Mouse (Mus musculus) spleen, postnatal 36 days (tissue): ENCODE data around the gene Cenpa.
"Not testable (repeated sequence)": the region's sequence is repeated elsewhere in the genome, so short reads cannot be mapped to it uniquely, and the experiment has no call there.

Experiments
- DNase-seq, 2 experiments: peaks; one replicate each; pipeline ENCODE4 v3.0.0; 2022; ENCODE audit warnings: low spot score in 2 of 2, mixed read lengths in 1 of 2

Gene Cenpa

DNA sequence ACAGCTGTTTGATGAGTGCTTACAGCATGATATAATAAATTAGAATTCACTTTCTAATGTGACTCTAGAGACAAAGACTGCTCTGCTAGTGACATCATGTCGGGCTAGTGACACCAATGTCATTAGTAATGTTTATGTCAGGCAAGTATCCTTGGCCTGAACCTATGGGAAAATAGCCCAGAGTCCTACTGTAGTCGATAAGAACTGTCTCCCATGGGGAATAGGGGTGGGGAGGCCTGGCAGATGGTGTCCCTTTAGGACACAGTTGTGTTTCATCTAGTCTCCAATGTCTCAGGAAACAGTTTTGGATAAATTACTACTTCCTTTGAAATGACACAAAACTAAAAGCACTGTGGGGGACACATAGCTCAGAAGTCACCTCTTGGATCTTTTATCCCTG, 20.5 kb upstream of the Cenpa start:
- no peak for DNase-seq

DNA sequence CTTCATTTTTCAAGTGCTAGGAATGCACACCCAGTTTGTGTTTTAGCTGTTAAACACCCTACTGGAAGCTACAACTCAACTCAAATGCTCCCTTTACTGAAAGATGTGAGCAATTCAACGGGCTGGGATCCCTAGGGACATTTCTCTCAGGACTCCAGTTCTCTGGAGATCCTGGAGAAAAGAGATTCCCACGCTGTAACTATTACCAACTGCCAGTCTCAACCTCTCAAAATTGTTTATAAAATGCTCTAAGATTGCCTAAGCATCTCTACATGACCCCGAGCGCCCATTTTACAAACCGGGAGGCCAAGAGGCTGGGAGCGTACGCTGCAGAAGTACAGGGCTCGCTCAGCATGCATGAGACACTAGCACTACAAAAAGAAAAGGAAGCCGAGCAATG, 19.2 kb upstream of the Cenpa start:
- DNase-seq = no peak

- peak; percentile 90 to 91 for DNase-seq
Observed at GRCm38 (mm10) chr5:30647815-30648560, 18.6 kb upstream of the Cenpa start, which contains the start of gene Slc35f6. TSS of gene Slc35f6 (plus strand) at chr5:30647933.

- DNase-seq = no peak
Observed at GRCm38 (mm10) chr5:30649558-30649957, 17.0 kb upstream of the Cenpa start.

DNA sequence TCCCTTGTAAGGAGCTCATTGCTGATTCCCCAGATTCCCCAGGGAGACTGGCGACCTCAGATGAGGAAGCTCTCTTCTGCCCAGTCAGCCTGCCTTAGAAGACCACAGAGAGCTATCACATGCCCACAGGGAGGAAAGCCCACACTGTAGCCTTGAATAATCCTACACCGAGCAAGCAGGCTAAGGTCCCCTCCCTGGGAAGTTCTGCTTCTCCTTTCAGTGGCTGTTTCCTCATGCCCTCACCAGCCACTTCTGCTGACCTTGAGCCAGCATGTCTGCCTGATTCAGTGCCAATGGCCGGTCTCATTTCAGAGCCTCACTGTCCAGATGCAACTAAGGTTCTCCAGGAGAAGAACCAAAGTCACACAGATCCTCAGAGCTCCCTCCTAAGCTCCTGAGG, 15.8 kb upstream of the Cenpa start:
- peak; percentile 28 to 32 for DNase-seq

- no peak for DNase-seq
Observed at GRCm38 (mm10) chr5:30651554-30651953, 15.0 kb upstream of the Cenpa start.

GRCm38 (mm10) chr5:30653246-30653645, 13.3 kb upstream of the Cenpa start:
- DNase-seq = no peak

DNA sequence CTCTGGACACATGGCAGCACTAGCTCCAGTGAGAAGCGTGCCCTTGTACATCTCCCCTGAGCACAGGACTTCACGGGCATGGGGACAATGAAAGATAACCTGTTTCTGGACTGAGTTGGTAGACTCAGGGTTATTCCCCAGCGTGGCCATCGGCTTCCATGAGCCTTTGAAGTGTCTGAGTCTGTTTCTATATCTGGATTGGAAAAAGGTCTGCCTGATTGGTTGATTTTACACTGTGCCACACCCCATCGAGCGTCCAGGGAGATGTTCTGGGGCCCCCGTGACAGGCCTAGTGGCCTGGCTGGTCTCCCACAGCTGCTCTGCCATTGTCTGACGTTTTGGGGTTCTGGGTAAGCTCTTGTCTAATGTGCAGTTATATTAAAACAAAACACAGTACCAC, 11.5 kb upstream of the Cenpa start:
- no peak for DNase-seq

- DNase-seq = no peak
Observed at GRCm38 (mm10) chr5:30655526-30656195, 10.9 kb upstream of the Cenpa start.

GRCm38 (mm10) chr5:30659042-30659441, 7.5 kb upstream of the Cenpa start:
- no peak for DNase-seq

DNA sequence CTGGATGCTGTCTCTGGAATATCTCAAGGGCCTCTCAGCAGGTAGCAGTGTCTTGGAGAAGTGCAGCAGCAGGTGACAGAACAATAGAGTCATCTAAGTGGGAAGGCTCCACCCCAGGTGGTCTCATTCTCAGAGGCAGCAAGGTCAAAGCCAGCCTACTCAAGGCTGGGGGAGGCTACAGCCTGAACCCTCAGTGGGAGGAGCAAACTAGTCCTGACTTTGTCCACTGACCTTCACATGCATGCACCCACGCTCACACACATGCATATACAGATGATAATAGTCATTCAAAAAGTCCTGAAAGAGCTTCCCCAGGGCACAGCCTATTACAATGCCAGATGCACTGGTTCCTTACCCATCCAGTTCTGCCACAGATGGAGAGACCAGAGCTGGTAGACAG, 6.3 kb upstream of the Cenpa start:
- DNase-seq = no peak

DNA sequence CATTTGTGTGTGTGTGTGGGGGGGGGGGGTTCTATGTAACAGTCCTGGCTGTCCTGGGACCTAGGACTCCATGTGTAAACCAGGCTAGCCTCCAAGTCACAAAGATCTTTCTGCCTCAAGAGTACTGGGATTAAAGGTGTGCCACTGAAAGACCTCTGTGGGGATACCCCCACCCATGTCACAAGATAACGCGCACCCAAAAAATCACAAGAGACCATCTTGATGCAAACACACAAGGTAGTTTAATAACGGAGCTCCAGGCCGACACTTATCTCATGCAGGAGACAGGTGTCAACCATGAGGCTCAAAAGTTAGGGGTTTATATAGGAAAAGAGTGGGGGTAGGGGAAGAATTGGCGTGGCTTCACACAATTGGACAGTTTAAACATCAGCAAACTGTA, 5.8 kb upstream of the Cenpa start:
- DNase-seq = no peak

DNA sequence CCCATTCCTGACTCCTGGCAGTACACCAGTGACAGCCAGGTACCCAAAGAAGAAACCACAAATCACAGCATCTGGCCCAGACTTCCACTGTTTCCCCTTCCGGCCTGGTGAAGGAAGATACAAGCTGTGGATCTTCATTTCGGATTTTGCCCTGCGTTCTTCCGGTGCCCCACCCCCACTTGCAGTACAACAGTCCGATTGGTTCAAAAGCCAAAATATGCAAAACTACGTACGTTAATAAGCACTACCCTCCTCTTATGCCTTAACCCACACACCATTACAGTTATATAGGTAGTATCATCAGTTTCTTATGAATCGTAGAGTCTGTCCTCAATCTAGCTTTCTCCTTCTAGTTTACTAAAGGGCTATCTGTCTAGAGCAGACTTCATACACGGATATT, 1.2 kb upstream of the Cenpa start:
- no peak for DNase-seq

DNA sequence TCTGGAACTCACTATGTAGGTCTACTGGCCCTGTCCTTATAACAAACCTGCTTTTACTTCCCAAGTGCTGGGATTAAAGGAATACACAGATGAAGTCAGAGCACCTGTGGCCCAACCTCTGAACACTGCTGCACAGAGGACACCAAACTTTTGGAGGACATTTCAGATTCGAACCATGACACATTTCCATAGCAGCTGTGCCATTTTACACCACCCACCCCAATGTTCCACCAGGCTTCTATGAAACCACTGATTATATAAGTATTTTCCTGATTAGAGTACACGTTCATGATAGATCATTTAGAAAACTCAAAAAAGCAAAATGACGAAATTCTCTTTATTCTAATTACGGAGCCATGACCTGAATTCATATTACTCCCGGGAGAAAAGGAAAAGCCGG, 609 bp upstream of the Cenpa start:
- DNase-seq = peak in 1 of 2 experiments; percentile 15

DNA sequence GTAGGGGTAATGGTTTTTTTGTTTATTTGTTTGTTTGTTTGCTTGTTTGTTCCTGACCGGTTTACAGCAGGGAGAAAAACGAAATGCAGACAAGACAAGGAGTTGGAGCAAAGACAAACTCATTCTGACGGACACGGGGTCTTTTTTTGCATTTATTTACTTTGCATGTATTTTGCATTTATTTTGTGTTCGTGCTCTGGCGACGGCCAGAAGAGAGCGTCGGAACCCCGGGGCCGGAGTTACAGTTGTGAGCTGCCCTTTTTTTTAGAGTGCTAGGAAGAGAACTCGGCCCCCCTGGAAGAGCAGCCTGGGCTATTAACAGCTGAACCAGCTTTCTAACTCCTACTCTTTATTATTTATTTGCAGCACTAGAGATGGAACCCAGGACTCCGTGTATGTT, 638 bp downstream of the Cenpa start:
- DNase-seq = peak in 1 of 2 experiments; percentile 17

DNA sequence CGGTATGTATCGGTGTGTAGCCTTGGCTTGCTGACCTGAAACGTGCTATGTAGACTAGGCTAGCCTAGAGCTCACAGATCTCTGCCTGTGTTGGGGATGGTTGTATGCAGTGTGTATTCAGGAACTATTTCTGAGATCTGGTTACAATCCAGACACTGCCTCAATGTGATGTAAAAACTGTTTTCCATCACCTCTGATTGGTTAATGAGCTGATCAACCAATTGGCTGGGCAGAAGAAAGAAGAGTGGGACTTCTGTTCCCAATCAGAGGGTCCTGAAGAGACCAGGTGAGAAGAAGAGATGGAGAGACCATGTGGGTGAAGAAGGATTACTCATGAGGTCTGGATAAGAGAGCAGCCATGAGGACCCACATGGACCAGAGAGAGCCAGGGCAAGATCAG, 1.1 kb downstream of the Cenpa start:
- DNase-seq = no peak

GRCm38 (mm10) chr5:30668637-30669495, 2.3 kb downstream of the Cenpa start:
- DNase-seq = no peak

GRCm38 (mm10) chr5:30669496-30669830, 2.9 kb downstream of the Cenpa start:
- no peak for DNase-seq

DNA sequence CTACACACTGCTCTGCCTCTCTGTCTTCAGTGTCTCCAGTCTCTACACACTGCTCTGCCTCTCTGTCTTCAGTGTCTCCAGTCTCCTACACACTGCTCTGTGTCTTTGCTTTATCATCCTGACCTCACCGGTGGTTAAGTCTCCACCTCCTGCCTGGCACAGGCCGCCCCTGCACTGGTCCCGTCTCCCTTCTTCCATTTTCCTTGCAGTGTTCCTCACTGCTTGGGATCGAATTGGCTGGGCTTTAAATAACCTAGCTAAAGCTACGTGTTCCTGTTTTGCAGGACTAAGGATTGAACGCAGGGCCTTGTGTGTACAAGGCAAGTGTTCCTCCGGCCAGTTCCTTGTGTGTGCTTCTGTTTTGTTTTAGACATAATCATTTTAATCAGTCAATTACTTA, 3.5 kb downstream of the Cenpa start:
- no peak for DNase-seq

DNA sequence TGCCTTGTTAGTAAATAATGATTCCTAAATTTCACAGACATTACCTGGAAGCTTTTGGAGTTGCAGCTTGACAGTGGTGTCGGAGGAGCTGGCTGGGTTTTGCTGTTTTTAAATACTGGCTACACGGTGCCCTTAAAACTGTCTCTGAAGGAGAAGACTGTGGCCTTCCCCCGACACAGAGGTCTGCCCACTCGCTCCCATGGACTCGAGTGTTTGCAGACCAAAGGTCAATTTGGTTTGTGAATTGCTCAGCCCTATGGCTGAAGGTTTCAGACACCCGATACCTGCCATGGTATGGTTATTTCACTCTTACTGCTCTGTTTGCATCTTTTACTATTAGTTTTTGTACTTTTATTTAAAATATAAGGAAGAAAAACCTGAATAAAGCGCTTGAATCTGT, 7.4 kb downstream of the Cenpa start:
- DNase-seq = no peak

DNA sequence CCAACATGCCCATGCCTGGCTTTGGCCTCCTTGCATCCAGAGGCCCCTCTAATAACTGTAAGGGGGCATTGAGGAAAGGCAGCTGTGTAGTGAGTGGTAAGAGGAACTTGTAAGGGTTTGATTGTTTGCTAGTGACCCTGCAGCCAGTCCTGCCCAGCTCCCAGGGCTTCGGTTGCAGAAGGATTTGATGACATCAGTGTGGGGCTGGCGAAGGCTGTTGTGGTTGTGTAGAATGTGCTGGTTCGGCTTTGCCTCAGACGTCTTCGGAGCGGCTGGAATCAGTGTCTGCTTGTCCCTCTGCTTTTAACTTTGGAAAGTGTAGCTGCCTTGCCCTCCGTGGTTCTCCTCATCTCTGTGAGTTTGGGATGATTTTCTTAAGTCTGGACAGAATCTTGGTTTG, 10.2 kb downstream of the Cenpa start:
- no peak for DNase-seq

- DNase-seq = not testable (repeated sequence)
Observed at GRCm38 (mm10) chr5:30678069-30678468, 11.5 kb downstream of the Cenpa start.
